Mouse (Mus musculus) liver, adult 2 months (tissue): ENCODE measurements at regions not wholly inside any gene's neighbourhood (a gene's known extent, or its start where the extent isn't known, plus 50 kb on each side); places are given as distances from the start of the nearest gene placed in this dataset.

Experiments used
- CTCF ChIP-seq: fragments of 200-500 bp; IDR thresholded peaks from 2 replicates; pipeline ENCODE4 v1.5.1; 2011; ENCODE audit warnings: low read depth, low read length, control low read depth
- POLR2A ChIP-seq: fragments of 200-500 bp; IDR thresholded peaks from 2 replicates; pipeline ENCODE4 v1.6.1; 2011; ENCODE audit warnings: low read length, control low read depth; ENCODE audit not compliant: insufficient read depth; ENCODE audit errors: extremely low read depth

- TF ChIP-seq POLR2A (no peak), CTCF (no peak)
Observed at GRCm38 (mm10) chr11:20914297-20914997, 83.6 kb upstream of the Lgalsl start.
